Mouse (Mus musculus): ENCODE data around the gene Lmf2. TPM values are rescaled to one million over a fixed set of nuclear protein-coding genes. Genes with fewer than 3 reads are reported as not detected.

The Lmf2 gene
- polyA plus RNA-seq, 1 experiment from 2014 or later: 30.4 TPM

DNA sequence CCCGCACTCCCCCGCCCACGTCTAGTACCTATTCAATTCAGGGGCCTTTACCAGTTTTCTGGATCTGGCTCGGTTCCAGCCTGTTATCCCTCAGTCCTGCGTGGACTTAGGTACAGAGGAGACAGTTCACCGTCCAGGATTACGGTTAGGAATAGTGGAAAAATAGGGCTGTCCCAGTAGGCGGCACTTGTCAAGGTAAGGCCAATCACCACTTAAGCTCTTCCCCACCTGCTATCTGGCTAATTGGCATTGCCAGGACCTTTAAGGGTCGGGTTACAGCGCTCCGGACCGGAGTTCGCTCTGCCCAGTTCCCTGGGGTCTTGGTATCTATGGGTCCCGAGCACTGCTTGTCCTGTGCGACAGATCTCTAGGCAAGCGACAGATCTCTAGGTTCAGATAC is 21.5 kb upstream of the Lmf2 start, which contains the start of gene Tymp:
TSS of gene Tymp (minus strand) at position 83 of the 400 bp plus-strand sequence.
- WGBS (ENCODE audit: missing documents): 80% methylated on average over 16 of the region's 16 CpGs
- H3K27ac ChIP-seq: no peak within 1 kb of the TSS
- no peak within 1 kb of the TSS for H3K4me3 ChIP-seq (ENCODE audit: inconsistent target)
- peaks cover 7% of the 10 kb centered on the region; the same call in 1 of the 2 replicates for H3K79me2 ChIP-seq (ENCODE audit: inconsistent target)
- no peaks in the 10 kb centered on the region; the same call in 1 of the 2 replicates for H3K36me3 ChIP-seq (ENCODE audit: inconsistent target)

DNA sequence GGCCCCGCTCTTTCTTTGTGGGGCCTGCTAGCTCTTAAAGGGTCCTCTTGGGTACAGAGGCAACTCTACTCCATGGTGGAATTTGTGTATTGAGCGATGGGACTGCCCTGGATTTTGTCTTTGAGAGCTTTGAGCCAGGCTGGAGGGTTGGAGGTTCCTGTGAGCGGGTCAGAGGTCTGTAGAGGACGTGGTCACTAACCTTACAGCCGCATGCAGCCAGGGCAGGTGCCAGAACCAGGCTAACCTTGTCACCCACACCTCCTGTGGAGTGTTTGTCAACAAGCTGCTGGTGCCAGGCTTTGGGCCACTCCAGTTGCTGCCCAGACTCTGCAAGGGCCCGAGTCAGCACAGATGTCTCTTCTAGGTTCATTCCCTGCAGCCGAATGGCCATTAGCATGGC is 20.6 kb upstream of the Lmf2 start:
- peaks cover 7% of the 10 kb centered on the region; the same call in 1 of the 2 replicates for H3K79me2 ChIP-seq (ENCODE audit: inconsistent target)
- H3K36me3 ChIP-seq (ENCODE audit: inconsistent target): peaks cover 7% of the 10 kb centered on the region
- no peak overlapping the region for H3K27ac ChIP-seq
- H3K4me3 ChIP-seq (ENCODE audit: inconsistent target): no peak overlapping the region
- 89% methylated on average over 7 of the region's 7 CpGs for WGBS (ENCODE audit: missing documents)

DNA sequence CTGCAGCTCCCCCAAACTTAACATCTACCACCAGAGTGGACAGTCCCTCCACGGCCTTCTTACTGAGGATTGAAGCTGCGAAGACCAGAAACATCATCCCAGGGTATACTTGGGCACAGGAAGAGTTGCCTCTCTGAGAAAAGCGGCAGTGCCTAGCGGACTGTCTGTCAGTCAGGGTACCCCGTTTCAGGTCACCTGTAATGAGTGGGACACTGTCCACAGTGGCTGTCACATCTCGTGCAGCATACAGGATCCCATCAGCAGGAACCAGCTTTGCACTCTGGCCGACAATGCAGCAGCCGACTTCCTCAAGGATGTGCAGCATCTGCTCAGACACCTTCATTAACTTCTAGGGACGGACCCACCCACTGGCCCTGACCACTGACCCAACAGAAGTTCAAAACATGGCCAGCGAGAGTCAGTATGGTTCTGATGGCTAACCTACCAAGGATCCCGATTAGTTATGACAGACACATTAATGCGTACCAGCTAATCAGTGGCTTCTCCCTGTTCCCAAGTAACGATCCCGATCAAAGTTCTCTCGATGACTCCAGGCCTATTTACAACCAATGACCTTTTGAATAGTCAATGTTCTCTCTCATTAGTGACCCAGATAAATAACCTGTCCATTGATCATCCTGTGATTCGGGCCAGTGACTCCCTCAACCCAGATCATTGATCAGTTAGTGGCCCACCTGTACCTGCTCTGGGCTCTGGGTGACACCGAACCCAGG is 19.5 kb upstream of the Lmf2 start:
- H3K27ac ChIP-seq: no peak overlapping the region
- no peak overlapping the region for H3K4me3 ChIP-seq (ENCODE audit: inconsistent target)
- H3K36me3 ChIP-seq (ENCODE audit: inconsistent target): peaks cover 15% of the 10 kb centered on the region
- peaks cover 7% of the 10 kb centered on the region; the same call in 1 of the 2 replicates for H3K79me2 ChIP-seq (ENCODE audit: inconsistent target)
- 97% methylated on average over 17 of the region's 17 CpGs for WGBS (ENCODE audit: missing documents)

DNA sequence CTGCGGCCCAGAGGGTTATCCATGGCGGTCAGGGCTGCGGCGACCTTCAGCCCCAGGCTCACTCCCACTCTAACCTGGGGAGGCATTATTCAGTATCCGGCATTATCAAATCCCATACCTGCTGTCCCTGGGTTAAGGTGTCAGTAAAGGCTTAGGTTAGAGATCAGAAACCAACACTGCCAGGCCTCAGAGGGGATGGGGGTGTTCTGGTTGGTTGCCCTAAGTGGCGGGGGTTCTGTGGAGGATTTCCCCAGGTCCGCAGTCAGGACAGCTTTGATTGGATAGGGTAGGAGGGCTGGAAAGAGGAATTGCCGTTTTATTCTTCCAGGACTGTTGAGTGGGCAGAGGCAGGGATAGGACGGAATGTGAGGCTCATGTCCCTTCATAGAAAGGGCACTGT is 18.9 kb upstream of the Lmf2 start:
- H3K27ac ChIP-seq: 0 out of 2 replicates have a peak overlapping the region, but pooled peaks have one; percentile 58
- 74% methylated on average over 9 of the region's 9 CpGs for WGBS (ENCODE audit: missing documents)
- H3K4me3 ChIP-seq (ENCODE audit: inconsistent target): peak overlapping the region; percentile 45; the same call in 1 of the 2 replicates
- H3K36me3 ChIP-seq (ENCODE audit: inconsistent target): peaks cover 21% of the 10 kb centered on the region
- H3K79me2 ChIP-seq (ENCODE audit: inconsistent target): peaks cover 7% of the 10 kb centered on the region; the same call in 1 of the 2 replicates

DNA sequence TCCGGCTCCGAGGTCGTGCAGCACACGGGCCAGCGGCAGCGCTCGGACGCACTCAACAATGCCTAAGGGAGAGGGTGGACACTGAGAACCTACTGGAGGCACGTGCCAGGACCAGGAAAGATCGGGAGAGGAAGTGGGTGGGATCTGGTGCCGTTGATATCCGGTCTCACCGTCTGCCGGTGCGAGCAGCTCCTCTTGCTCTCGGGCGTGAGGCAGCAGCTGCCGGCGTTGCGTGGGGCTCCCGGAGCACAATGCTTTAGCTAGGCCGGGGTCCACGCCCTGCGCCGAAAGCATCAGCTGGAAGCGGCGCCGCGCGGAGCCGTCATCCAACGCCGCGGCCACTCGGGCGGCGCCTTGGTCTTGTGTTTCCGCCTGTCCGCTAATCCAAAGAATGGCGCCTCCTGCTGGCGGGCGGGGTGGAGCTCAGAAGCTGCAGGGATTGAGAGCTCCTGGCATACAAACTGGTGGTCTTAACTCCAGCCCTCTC is 18.3 kb upstream of the Lmf2 start, which contains the start of gene Sco2:
TSS of gene Sco2 (minus strand) at position 85 of the 487 bp plus-strand sequence.
- peaks cover 7% of the 10 kb centered on the region; the same call in 1 of the 2 replicates for H3K79me2 ChIP-seq (ENCODE audit: inconsistent target)
- under 1% methylated on average over 42 of the region's 42 CpGs for WGBS (ENCODE audit: missing documents)
- H3K27ac ChIP-seq: peak within 1 kb of the TSS; percentile 58
- H3K4me3 ChIP-seq (ENCODE audit: inconsistent target): peak within 1 kb of the TSS; percentile 45
- H3K36me3 ChIP-seq (ENCODE audit: inconsistent target): peaks cover 26% of the 10 kb centered on the region

DNA sequence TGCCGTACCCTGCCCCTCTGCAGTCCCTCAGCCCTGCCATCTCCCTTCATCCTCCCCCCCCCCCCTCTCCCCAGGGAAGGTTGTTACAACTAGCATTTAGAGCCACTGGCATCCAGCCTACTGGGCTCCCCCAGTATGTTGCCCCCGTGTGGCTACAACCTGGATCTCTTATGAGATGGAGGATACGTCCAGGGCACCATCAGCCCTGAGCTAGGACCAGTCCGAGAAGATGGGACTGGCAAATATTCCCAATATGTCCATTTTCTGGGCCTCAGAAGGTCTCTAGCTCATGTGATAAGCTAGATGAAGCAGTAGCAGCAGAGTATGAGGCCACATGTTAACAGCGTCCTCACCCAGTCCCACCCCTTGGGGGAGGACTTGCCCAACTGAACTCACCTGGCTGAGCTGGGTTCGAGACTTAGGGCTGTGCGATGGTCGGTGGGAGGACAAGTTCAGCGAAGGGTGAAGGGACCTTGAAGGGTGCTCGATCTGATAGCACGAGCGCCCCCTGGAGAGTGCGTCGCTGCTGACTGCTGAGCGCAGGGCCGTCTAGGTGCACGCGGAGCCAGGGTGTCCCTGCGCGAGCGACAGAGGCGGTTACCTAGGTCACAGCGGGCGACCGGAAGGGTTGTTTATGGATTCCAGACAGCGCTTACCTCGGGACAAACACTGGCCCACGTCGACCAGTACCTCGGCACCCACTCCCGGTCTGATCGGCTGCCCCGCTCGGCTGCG is 17.7 kb upstream of the Lmf2 start:
- WGBS (ENCODE audit: missing documents): 2% methylated on average over 35 of the region's 35 CpGs
- Histone ChIP-seq H3K27ac (peak overlapping the region; percentile 58), H3K4me3 (ENCODE audit: inconsistent target) (peak overlapping the region; percentile 45), H3K36me3 (ENCODE audit: inconsistent target) (peaks cover 29% of the 10 kb centered on the region), H3K79me2 (ENCODE audit: inconsistent target) (peaks cover 7% of the 10 kb centered on the region; the same call in 1 of the 2 replicates)

DNA sequence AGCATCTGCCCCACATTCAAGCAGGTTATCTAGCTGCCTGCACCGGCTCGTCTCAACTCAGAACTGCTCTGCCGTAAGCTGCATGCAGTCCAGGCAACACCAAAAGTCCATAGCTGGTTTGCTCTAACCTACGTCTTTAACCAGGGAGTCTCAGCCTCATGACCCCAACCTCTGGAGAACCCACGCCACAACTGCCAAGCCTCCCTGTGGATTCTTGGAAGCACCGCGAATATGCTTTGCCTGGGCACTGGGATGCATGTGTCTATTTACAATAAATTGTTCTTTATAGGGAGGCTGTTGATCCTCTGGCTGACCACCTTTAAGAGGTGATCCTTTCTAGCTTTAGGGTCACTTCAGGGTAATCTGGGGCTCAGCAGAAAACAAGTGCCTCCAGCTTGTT is 17.1 kb upstream of the Lmf2 start:
- Histone ChIP-seq H3K4me3 (ENCODE audit: inconsistent target) (peak overlapping the region; percentile 45; the same call in 1 of the 2 replicates), H3K27ac (no peak overlapping the region), H3K79me2 (ENCODE audit: inconsistent target) (peaks cover 7% of the 10 kb centered on the region; the same call in 1 of the 2 replicates), H3K36me3 (ENCODE audit: inconsistent target) (peaks cover 36% of the 10 kb centered on the region)
- 95% methylated on average over 5 of the region's 7 CpGs for WGBS (ENCODE audit: missing documents)

DNA sequence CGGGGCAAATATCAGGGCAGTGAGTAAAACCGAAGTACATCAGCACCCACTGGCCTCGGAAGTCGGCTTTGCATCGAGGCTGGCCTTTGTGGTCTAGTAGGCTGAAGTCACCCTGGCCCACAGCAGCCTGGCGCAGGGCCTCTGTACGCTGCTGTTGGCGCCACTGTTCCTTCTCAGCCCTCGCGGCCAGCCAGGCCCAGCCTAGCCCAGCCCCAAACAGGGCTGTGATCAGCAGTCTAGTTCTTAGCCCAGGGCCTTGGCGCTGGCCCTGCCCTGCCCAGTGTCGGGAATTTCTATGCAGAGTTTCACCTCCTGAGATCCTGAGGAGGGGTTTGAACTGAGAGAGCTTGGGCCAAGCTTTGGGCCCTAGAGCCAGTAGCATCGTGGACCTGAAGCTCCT is 16.6 kb upstream of the Lmf2 start:
- 84% methylated on average over 13 of the region's 13 CpGs for WGBS (ENCODE audit: missing documents)
- peaks cover 40% of the 10 kb centered on the region for H3K36me3 ChIP-seq (ENCODE audit: inconsistent target)
- no peak overlapping the region for H3K4me3 ChIP-seq (ENCODE audit: inconsistent target)

DNA sequence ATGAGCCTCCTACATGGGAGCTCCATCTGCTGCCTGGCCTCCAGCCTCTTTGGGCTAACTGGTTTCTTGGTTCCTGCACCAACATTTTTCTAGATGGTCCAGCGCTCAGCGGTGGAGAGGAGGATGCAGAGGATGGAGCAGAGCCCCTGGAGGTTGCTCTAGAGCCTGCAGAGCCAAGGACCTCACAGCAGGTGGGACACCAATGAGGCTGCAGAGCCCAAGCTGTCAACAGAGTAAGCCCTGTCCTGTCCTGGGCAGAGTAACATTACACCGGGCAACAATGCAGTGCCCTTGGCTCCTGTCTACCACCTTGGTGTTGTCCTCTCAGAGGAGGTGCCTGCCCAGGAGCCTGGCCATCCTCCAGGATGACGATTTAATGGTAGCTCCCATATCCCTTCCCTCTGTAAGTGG is 9.7 kb upstream of the Lmf2 start:
- H3K4me3 ChIP-seq (ENCODE audit: inconsistent target): no peak overlapping the region
- no peak overlapping the region for H3K27ac ChIP-seq
- 100% methylated on average over 4 of the region's 4 CpGs for WGBS (ENCODE audit: missing documents)
- peaks cover 95% of the 10 kb centered on the region for H3K36me3 ChIP-seq (ENCODE audit: inconsistent target)
- H3K79me2 ChIP-seq (ENCODE audit: inconsistent target): peaks cover 26% of the 10 kb centered on the region

More for the DNA sequence above, 16.6 kb upstream of the Lmf2 start:
- H3K27ac ChIP-seq: no peak overlapping the region
- peaks cover 7% of the 10 kb centered on the region; the same call in 1 of the 2 replicates for H3K79me2 ChIP-seq (ENCODE audit: inconsistent target)

DNA sequence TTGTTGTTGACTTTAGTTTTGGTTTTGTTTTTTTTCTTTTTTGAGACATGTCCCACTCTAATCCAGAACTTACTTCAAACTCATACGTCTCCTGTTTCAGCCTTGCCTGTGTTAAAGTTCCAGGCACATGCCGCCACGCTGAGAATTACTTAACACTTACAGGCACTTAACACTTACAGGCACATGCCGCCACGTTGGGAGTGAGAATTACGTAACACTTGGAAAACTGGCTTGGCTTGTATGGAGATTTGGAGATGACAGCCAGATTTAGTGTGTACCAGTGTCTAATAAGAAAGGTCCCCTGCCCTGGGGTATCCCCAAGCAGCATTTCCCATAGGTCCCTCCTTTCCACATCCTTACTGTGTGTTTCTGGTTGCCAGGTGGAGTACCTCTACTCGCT is 7.6 kb upstream of the Lmf2 start:
- H3K4me3 ChIP-seq (ENCODE audit: inconsistent target): no peak overlapping the region

DNA sequence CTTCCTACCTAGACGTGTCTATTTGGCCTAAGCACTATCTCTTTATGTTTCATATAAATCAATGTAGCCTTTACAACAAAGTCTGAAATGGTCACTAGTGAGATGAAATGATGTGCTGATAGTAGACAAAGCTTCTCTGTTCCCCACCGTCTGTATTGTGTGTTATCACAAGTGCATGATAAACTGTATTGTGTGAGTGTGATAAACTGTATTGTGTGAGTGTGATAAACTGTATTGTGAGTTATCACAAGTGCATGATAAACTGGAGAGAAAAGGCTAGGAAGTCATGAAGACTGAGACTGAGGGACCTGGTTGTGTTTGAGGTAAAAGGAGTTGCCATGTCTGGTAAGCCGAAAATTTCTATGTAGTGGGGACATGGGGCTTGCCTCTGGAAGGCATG is 3.3 kb upstream of the Lmf2 start:
- 98% methylated on average over 3 of the region's 3 CpGs for WGBS (ENCODE audit: missing documents)
- Histone ChIP-seq H3K79me2 (ENCODE audit: inconsistent target) (peaks cover 88% of the 10 kb centered on the region), H3K4me3 (ENCODE audit: inconsistent target) (no peak overlapping the region), H3K27ac (no peak overlapping the region), H3K36me3 (ENCODE audit: inconsistent target) (peaks cover 35% of the 10 kb centered on the region)

More for the DNA sequence above, 7.6 kb upstream of the Lmf2 start:
- peaks cover 78% of the 10 kb centered on the region for H3K36me3 ChIP-seq (ENCODE audit: inconsistent target)
- peaks cover 47% of the 10 kb centered on the region for H3K79me2 ChIP-seq (ENCODE audit: inconsistent target)
- H3K27ac ChIP-seq: no peak overlapping the region
- WGBS (ENCODE audit: missing documents): 93% methylated on average over 7 of the region's 7 CpGs

DNA sequence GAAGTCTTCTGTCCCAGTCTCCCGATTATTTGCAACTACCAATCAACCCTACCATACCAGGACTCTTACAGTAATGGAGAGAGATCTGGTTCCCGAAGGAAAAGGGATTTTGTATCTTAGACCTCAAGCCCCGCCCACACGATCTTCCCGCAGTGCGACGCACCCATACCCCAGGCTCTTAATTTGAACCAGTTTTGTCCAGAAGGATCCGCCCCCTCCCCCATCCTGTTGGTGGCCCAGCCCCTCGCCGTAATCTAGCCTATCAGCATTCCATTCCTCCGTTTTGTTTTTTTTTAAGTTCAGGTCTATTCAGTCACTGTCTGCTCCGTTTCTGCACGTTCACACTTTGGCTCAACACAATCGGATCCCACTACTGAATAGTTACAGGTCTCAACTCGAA is 913 bp upstream of the Lmf2 start:
- Histone ChIP-seq H3K36me3 (ENCODE audit: inconsistent target) (peaks cover 29% of the 10 kb centered on the region), H3K27ac (peak overlapping the region; percentile 74)
- 0% methylated on average over 15 of the region's 15 CpGs for whole genome bisulfite sequencing (ENCODE audit: missing documents)

DNA sequence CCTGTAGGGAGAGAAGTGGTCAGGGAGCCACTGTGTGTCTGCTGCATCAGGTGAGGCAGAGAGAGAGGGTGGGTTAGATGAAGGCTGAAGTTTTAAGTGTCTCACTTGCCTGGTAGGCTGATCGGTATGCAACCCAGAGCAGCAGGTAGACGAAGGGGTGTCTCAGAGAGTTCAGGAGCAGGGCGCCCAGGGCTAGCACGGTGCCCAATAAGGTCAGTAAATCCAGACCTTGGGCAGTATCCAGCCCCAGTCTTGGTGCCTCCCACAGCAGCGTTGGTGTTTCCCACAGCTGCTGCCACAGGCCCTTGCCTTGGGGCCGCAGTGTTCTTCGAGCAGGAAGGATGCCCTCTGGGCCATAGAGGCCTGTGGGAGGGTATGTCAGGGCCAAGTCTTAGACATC is 1.0 kb downstream of the Lmf2 start:
- Histone ChIP-seq H3K27ac (no peak overlapping the region), H3K79me2 (ENCODE audit: inconsistent target) (peaks cover 57% of the 10 kb centered on the region), H3K36me3 (ENCODE audit: inconsistent target) (peaks cover 22% of the 10 kb centered on the region; the same call in 1 of the 2 replicates), H3K4me3 (ENCODE audit: inconsistent target) (peak overlapping the region; percentile 94)
- 77% methylated on average over 7 of the region's 7 CpGs for WGBS (ENCODE audit: missing documents)

More for the DNA sequence above, 913 bp upstream of the Lmf2 start:
- peaks cover 76% of the 10 kb centered on the region for H3K79me2 ChIP-seq (ENCODE audit: inconsistent target)
- H3K4me3 ChIP-seq (ENCODE audit: inconsistent target): peak overlapping the region; percentile 94

DNA sequence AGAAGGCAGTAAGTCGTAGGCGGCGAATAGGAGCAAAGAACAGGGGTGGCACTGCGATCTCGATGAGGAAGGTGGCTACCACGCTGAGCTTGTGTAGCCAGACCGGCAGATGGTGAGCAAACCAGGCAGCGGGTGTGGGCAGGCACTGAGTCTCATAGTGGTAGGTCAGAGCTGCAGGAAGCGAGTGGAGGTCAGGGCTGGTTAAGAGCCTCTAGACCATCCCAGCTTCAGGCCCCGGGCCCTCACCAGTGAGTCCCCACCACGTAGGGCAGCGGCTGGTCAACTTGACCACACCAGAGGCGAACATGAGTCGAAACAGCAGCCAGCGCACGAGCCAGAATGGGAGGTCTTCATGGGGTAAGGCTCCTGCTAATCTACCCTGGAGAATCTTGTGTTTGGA is 1.6 kb downstream of the Lmf2 start:
- peaks cover 50% of the 10 kb centered on the region for H3K79me2 ChIP-seq (ENCODE audit: inconsistent target)
- no peak overlapping the region for H3K4me3 ChIP-seq (ENCODE audit: inconsistent target)
- peaks cover 22% of the 10 kb centered on the region; the same call in 1 of the 2 replicates for H3K36me3 ChIP-seq (ENCODE audit: inconsistent target)
- 93% methylated on average over 16 of the region's 16 CpGs for WGBS (ENCODE audit: missing documents)
- H3K27ac ChIP-seq: no peak overlapping the region
